Mouse (Mus musculus): Measurements from ENCODE around the gene Hk1. TPM values are rescaled to one million over a fixed set of nuclear protein-coding genes. Genes with fewer than 3 reads are reported as not detected.

Hk1 gene
- 39.3 and 46.0 TPM in 2 replicates for polyA plus RNA-seq (2015; fragmentation: Nextera tagmentation; extraction: Ambion mirVana)

DNA sequence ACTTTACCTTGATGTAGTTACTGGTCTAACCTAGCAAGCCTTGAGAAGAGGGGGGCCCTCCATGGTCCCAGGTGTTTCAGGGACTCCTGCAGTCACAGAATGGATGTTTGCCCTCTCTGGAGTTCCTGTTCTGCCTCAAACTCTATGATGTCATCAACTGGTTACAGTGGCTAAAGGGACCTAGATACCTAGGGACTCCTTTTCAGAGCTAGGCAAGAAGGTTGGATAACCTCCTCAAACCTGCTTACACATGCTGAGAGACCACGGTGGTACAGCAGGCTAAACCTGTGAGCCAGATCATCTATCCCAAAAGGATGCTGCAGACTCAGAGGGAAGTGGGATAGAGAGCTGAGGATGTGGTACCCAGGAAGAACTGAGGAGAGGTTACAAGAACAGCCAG lies at the start of gene Hk1:
Gene Hk1, minus strand, starts transcription at position 101 of the 400 bp plus-strand sequence.
- H3K4me3 ChIP-seq (ENCODE audit: low read length), result no peak within 1 kb of the TSS
- no peaks in the 10 kb centered on the region for H3K4me1 ChIP-seq (replicated peaks; ENCODE audit: control insufficient read depth, insufficient read depth, low read length)
- no peak within 1 kb of the TSS for H3K27ac ChIP-seq (ENCODE audit: low read length)
- H3K27me3 ChIP-seq (ENCODE audit: control insufficient read depth, insufficient read depth, low read depth, low read length), result no peaks in the 10 kb centered on the region
- H3K36me3 ChIP-seq (ENCODE audit: control insufficient read depth, insufficient read depth, low read length), result no peaks in the 10 kb centered on the region
- H3K9ac ChIP-seq (ENCODE audit: low read length), result no peak within 1 kb of the TSS
- WGBS, result 84% methylated on average over 1 of the region's 1 CpGs
- H3K4me2 ChIP-seq (ENCODE audit: low read depth, low read length), result no peak within 1 kb of the TSS
- no peak for ATAC-seq (ENCODE audit: low read depth)
- H3K9me3 ChIP-seq (ENCODE audit: control insufficient read depth, low read length), result no peaks in the 10 kb centered on the region

DNA sequence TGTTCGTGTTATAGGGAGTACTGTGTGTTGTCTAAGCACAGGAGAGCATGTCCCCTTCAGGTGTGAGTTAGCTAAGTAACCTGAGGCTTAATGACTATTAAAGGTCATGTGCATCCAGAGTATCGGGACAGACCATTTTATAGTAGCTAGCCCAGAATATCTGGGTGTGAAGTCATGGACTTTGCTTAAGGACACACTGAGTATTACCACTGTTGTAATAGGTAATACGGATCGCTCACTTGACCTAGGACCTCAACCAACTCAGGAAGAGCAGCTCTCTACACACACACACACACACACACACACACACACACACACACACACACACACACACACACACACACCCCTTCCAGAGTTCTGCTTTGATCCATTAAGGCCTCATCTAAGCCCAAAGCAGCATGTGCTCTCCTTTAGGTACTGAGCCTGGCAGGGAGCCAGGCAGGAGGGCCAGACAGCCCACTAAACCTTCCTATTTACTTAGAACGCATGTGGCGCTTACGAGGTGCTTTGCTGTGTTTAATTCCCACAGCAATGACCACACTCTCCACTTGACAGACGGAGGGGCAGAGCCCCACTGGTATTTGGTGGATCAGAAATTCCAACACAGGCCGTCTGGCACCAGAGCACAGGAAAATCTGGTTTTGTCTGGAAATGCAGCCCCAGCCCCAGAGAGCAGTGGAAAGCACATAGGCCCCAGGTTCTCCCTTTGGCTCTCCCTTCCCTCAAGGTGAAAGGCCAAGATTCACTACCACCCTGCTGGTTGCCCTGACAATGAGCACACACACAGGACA lies 45.6 kb upstream of the Hk1 start:
- 31% methylated on average over 9 of the region's 9 CpGs for WGBS
- Histone ChIP-seq H3K27ac (ENCODE audit: low read length) (peak overlapping the region; percentile 80), H3K36me3 (ENCODE audit: control insufficient read depth, insufficient read depth, low read length) (peaks cover 15% of the 10 kb centered on the region), H3K9me3 (ENCODE audit: control insufficient read depth, low read length) (no peaks in the 10 kb centered on the region), H3K4me1 (replicated peaks; ENCODE audit: control insufficient read depth, insufficient read depth, low read length) (peaks cover 7% of the 10 kb centered on the region; the same call in 1 of the 2 replicates), H3K4me3 (ENCODE audit: low read length) (no peak overlapping the region), H3K27me3 (ENCODE audit: control insufficient read depth, insufficient read depth, low read depth, low read length) (no peaks in the 10 kb centered on the region), H3K4me2 (ENCODE audit: low read depth, low read length) (no peak overlapping the region), H3K9ac (ENCODE audit: low read length) (0 out of 2 replicates have a peak overlapping the region, but pooled peaks have one; percentile 19)
- peak; percentile 58 for ATAC-seq (ENCODE audit: low read depth)

DNA sequence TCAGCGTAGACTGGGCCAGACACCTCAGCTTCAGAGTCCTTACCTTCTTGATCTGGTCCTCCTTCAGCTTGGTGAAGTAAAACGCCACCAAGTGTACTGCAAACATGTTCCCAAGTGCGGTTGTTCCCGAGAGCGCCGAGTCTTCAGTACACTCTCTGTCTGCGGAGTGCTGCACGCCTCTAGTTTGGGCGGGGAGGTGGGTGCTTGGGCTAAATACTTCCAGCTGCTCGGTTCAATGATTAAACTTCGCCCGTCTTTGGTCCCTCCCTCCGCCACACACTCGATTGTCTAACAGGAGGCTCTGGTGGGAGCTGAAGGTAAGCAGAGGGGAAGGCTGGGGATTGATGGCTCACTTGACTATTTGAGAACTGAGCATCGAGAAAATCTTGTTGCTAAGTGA lies 42.5 kb upstream of the Hk1 start, which contains the start of gene Hkdc1:
Gene Hkdc1, minus strand, starts transcription at position 237 of the 400 bp plus-strand sequence.
- no peaks in the 10 kb centered on the region for H3K27me3 ChIP-seq (ENCODE audit: control insufficient read depth, insufficient read depth, low read depth, low read length)
- no peaks in the 10 kb centered on the region for H3K36me3 ChIP-seq (ENCODE audit: control insufficient read depth, insufficient read depth, low read length)
- 38% methylated on average over 15 of the region's 15 CpGs for WGBS
- peak; percentile 85 for ATAC-seq (ENCODE audit: low read depth)
- H3K27ac ChIP-seq (ENCODE audit: low read length), result peak within 1 kb of the TSS; percentile 88
- H3K9me3 ChIP-seq (ENCODE audit: control insufficient read depth, low read length), result no peaks in the 10 kb centered on the region
- H3K4me1 ChIP-seq (replicated peaks; ENCODE audit: control insufficient read depth, insufficient read depth, low read length), result peaks cover 7% of the 10 kb centered on the region; the same call in 1 of the 2 replicates
- H3K4me2 ChIP-seq (ENCODE audit: low read depth, low read length), result no peak within 1 kb of the TSS
- peak within 1 kb of the TSS; percentile 28; the same call in 1 of the 2 replicates for H3K9ac ChIP-seq (ENCODE audit: low read length)
- no peak within 1 kb of the TSS for H3K4me3 ChIP-seq (ENCODE audit: low read length)

DNA sequence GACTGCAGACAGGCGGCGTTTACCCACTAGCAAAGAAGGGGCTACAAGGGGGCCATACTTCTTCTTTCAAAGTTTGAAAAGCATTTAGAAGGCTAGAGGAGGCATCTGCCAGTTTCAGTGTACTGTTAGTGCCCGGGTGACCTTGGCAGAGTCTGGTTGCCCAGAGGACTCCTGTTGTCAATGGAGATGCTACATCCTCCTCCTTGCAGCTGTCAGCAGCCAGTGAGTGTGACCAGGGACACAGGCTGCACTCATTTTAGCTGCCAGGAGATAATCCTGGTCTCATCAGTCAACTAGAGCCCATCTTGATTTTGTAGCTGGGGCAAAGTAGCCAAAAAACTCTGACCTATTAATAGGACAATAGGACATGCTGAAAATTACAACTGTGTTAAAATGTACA lies 41.4 kb upstream of the Hk1 start:
- Histone ChIP-seq H3K27ac (ENCODE audit: low read length) (peak overlapping the region; percentile 44), H3K9me3 (ENCODE audit: control insufficient read depth, low read length) (no peaks in the 10 kb centered on the region), H3K4me1 (replicated peaks; ENCODE audit: control insufficient read depth, insufficient read depth, low read length) (peaks cover 5% of the 10 kb centered on the region; the same call in 1 of the 2 replicates), H3K27me3 (ENCODE audit: control insufficient read depth, insufficient read depth, low read depth, low read length) (no peaks in the 10 kb centered on the region), H3K4me2 (ENCODE audit: low read depth, low read length) (no peak overlapping the region), H3K4me3 (ENCODE audit: low read length) (no peak overlapping the region), H3K9ac (ENCODE audit: low read length) (peak overlapping the region; percentile 12; the same call in 1 of the 2 replicates), H3K36me3 (ENCODE audit: control insufficient read depth, insufficient read depth, low read length) (no peaks in the 10 kb centered on the region)
- WGBS, result 70% methylated on average over 3 of the region's 3 CpGs
- ATAC-seq (ENCODE audit: low read depth), result no peak

DNA sequence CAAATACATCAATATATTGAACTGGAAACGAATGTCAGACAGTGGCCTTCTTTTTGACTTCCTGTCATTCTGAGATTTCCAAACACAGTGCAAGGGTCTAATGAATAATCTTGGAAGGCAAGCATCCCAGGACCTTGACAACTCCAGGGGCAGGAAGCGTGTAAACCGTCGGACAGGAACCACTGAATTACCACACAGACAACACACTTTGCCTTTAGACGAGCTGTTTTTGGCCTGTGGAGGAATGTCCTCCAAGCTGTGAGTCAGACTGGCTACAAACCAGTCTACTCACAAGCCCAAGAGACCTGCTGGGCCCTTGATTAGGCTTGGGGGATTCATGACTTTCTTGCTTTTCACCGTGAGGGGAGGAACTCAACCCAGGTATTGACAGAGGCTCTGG lies 40.7 kb upstream of the Hk1 start:
- H3K4me2 ChIP-seq (ENCODE audit: low read depth, low read length), result no peak overlapping the region
- WGBS, result 44% methylated on average over 6 of the region's 6 CpGs
- H3K9me3 ChIP-seq (ENCODE audit: control insufficient read depth, low read length), result no peaks in the 10 kb centered on the region
- H3K27me3 ChIP-seq (ENCODE audit: control insufficient read depth, insufficient read depth, low read depth, low read length), result no peaks in the 10 kb centered on the region
- no peak for ATAC-seq (ENCODE audit: low read depth)
- H3K4me1 ChIP-seq (replicated peaks; ENCODE audit: control insufficient read depth, insufficient read depth, low read length), result 0 out of 2 replicates have a peak, but pooled peaks cover 4% of the 10 kb centered on the region
- H3K4me3 ChIP-seq (ENCODE audit: low read length), result no peak overlapping the region
- H3K9ac ChIP-seq (ENCODE audit: low read length), result no peak overlapping the region
- no peaks in the 10 kb centered on the region for H3K36me3 ChIP-seq (ENCODE audit: control insufficient read depth, insufficient read depth, low read length)
- H3K27ac ChIP-seq (ENCODE audit: low read length), result peak overlapping the region; percentile 44; the same call in 1 of the 2 replicates

DNA sequence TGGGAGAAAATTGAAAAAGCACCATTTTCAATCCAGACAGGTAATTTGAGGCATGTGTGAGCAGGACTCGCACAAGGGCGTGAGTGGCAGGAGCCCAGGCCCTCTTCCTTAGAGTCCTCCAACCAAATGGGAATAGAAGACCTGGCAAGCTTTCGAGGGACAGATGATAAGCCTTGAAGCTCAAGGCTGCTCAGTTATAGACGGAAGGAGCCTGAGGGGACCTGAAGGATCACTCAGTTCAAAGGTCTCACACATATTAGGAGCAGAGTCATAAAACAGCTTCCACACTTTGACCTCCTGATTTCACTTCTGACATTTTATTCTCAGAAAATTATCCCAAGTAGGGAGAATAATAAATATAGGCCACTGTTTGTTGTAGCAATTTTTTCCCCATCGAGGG lies 39.7 kb upstream of the Hk1 start:
- no peak for ATAC-seq (ENCODE audit: low read depth)
- no peaks in the 10 kb centered on the region for H3K4me1 ChIP-seq (replicated peaks; ENCODE audit: control insufficient read depth, insufficient read depth, low read length)
- 69% methylated on average over 5 of the region's 5 CpGs for WGBS
- no peak overlapping the region for H3K4me2 ChIP-seq (ENCODE audit: low read depth, low read length)
- H3K27ac ChIP-seq (ENCODE audit: low read length), result no peak overlapping the region
- H3K9ac ChIP-seq (ENCODE audit: low read length), result no peak overlapping the region
- H3K9me3 ChIP-seq (ENCODE audit: control insufficient read depth, low read length), result no peaks in the 10 kb centered on the region
- H3K27me3 ChIP-seq (ENCODE audit: control insufficient read depth, insufficient read depth, low read depth, low read length), result no peaks in the 10 kb centered on the region
- no peak overlapping the region for H3K4me3 ChIP-seq (ENCODE audit: low read length)
- no peaks in the 10 kb centered on the region for H3K36me3 ChIP-seq (ENCODE audit: control insufficient read depth, insufficient read depth, low read length)

DNA sequence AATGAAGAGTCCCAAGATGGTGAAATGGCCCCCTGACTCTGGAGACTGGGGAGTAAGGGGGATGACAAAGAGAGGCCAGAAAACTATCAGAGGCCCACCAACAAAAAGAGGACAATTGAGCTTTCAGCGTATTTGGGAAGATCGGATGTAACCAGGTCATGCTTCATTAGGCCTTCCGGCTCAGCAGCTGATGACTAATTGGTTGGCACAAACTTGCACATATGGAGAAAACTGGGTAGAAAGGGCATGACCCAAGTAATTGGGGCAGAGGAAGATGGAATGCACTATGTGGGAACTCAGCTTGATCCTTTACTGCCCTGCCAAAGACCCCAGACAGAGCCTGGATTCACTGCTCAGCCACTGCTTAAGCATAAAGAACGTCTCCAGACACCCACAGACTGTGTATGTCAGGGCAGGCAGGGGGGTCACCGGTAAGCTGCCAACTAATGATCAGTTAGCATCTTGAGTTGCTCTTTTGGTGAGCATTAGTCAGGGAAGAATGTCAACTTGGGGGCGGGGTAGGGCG lies 39.2 kb upstream of the Hk1 start:
- H3K9ac ChIP-seq (ENCODE audit: low read length), result no peak overlapping the region
- H3K4me2 ChIP-seq (ENCODE audit: low read depth, low read length), result no peak overlapping the region
- no peak for ATAC-seq (ENCODE audit: low read depth)
- 73% methylated on average over 7 of the region's 7 CpGs for WGBS
- no peaks in the 10 kb centered on the region for H3K36me3 ChIP-seq (ENCODE audit: control insufficient read depth, insufficient read depth, low read length)
- H3K4me3 ChIP-seq (ENCODE audit: low read length), result no peak overlapping the region
- no peaks in the 10 kb centered on the region for H3K4me1 ChIP-seq (replicated peaks; ENCODE audit: control insufficient read depth, insufficient read depth, low read length)
- no peak overlapping the region for H3K27ac ChIP-seq (ENCODE audit: low read length)
- no peaks in the 10 kb centered on the region for H3K9me3 ChIP-seq (ENCODE audit: control insufficient read depth, low read length)
- H3K27me3 ChIP-seq (ENCODE audit: control insufficient read depth, insufficient read depth, low read depth, low read length), result no peaks in the 10 kb centered on the region

DNA sequence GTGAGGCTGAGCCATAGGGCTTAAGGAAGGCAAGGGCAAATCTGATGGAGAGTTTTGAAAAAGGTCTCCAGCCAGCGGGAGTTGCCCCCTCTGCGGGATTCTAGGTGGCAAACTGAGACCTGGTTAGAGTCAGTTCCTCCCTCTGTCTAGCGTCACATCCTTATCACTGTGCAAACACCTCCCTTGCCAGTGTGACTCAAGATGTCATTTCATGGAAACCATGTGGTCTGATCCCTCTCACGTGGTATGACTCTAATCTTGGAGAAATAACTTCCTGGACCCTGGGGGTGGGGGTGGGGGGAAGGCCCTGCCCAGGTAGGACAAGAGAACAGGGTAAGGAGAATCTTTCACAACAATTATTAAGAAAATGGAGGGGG lies 33.9 kb upstream of the Hk1 start:
- H3K27me3 ChIP-seq (ENCODE audit: control insufficient read depth, insufficient read depth, low read depth, low read length), result no peaks in the 10 kb centered on the region
- H3K9me3 ChIP-seq (ENCODE audit: control insufficient read depth, low read length), result no peaks in the 10 kb centered on the region
- peaks cover 6% of the 10 kb centered on the region; the same call in 1 of the 2 replicates for H3K4me1 ChIP-seq (replicated peaks; ENCODE audit: control insufficient read depth, insufficient read depth, low read length)
- H3K9ac ChIP-seq (ENCODE audit: low read length), result no peak overlapping the region
- H3K27ac ChIP-seq (ENCODE audit: low read length), result peak overlapping the region; percentile 96
- WGBS, result 5% methylated on average over 4 of the region's 4 CpGs
- H3K4me3 ChIP-seq (ENCODE audit: low read length), result no peak overlapping the region
- ATAC-seq (ENCODE audit: low read depth), result peak; percentile 77
- H3K4me2 ChIP-seq (ENCODE audit: low read depth, low read length), result no peak overlapping the region
- H3K36me3 ChIP-seq (ENCODE audit: control insufficient read depth, insufficient read depth, low read length), result no peaks in the 10 kb centered on the region

DNA sequence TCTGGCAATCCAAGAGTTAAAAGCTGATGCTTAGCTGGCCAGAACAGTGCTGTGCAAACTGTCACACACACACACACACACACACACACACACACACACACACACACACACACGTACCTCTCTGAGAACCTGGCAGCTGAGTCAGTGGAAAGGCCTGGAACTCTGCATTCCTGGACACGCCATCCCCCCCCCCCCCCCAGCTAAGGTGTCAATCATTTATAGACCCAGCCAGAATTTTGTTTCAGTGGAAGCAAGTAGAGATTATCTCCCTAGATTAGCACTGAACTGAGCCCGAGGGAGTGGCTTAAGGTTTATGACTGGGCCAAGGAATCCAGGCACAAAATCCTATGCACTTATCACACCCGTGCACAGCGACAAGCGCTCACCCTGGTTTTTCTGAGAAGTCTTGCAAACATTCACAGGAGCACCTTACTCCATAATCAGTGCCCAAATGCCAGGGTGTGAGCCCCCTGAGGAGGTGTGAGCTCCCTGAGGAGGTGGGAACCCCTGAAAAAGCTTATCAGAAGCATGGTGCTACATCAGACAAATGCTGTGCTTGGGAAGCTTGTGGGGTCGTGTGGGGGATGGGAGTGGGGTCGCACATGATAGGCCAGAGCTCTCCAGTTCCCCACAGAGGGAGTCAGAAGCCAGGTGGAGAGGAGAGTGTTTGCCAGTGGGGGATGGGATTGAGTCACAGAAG lies 33.3 kb upstream of the Hk1 start:
- Histone ChIP-seq H3K4me1 (replicated peaks; ENCODE audit: control insufficient read depth, insufficient read depth, low read length) (peaks cover 6% of the 10 kb centered on the region; the same call in 1 of the 2 replicates), H3K4me2 (ENCODE audit: low read depth, low read length) (no peak overlapping the region; the same call in 1 of the 2 replicates), H3K9me3 (ENCODE audit: control insufficient read depth, low read length) (no peaks in the 10 kb centered on the region), H3K27ac (ENCODE audit: low read length) (peak overlapping the region; percentile 96), H3K27me3 (ENCODE audit: control insufficient read depth, insufficient read depth, low read depth, low read length) (no peaks in the 10 kb centered on the region), H3K4me3 (ENCODE audit: low read length) (no peak overlapping the region), H3K9ac (ENCODE audit: low read length) (0 out of 2 replicates have a peak overlapping the region, but pooled peaks have one; percentile 5), H3K36me3 (ENCODE audit: control insufficient read depth, insufficient read depth, low read length) (no peaks in the 10 kb centered on the region)
- 8% methylated on average over 8 of the region's 8 CpGs for WGBS
- peak; percentile 80 for ATAC-seq (ENCODE audit: low read depth)
